Mouse (Mus musculus): ENCODE measurements around the gene Sccpdh. TPM values are rescaled to one million over a fixed set of nuclear protein-coding genes. Genes with fewer than 3 reads are reported as not detected.

Gene Sccpdh
- polyA plus RNA-seq, 2 experiments from 2014 or later, result 5.9 to 7.6 TPM

DNA sequence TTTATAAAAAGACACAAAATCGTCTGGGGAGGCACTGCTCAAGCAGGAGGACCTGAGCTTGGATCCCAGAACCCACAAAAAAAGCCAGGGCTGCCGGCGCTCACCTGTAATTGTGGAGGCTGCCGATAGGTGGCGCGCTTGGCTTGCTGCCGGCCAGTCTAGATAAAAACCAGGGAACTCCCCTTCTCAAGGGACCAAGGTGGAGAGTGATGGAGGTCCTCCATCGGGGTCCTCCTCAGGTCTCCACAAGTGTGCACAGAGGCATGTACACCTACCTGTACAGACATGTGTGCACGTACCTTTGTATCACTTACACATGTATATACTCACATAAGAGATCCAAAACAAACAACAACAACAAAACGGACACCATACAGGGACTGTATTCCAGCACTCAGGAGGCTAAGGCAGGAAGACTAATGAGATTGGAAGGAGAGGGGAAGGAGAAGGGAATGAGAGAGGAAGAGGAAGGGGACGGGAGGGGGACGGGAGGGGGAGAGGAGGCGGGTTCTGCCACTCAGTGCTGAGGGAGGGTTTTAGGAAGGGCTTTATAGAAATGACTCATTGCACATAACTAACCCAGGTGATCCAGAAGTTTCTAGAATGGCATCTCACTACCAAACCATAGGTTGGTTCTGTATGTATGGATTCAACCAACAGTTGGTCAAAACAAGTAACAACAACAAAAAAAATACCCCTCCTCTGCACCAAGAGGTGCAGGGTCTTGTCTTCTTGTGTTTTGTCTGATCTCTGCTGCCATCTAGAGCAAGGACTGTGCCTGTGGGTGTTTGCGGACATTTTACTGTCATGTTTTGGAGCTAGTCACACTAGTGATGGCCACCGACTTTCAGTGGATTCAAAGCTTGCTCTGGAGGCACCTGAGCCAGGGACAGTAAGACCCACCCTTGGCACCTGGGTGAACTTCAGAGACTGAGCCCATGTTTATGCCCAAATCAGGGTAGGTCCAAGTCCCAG is 66.8 kb downstream of the Sccpdh start:
- ATAC-seq, result peak; percentile 36

DNA sequence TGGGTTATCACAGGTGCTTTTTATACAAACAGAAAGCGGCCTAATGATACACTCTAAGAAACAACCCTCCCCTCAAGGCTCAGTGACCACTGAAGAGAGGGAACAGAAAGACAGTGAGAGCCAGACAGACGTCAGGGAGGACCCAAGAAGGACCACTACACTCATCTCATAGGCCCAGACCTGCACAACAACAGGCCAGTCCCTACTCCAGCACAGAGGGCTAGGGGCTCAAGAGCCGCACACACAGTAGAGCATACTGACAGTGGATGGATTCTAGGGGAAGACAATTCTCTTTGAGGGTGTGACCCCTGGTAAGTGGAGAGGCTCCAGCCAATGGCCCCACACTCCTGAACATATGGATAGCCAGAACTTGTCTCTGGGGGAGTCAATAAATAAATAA is 68.5 kb downstream of the Sccpdh start:
- ATAC-seq, result no peak

Other genes with a start within 250 kb of the Sccpdh start
- gene Smyd3, start 150.2 kb upstream of the Sccpdh start, polyA plus RNA-seq (2017; shearing (Covaris generic)), result 10 to 100 TPM; 24.6 to 32.6 TPM
- gene Tfb2m, start 121.9 kb upstream of the Sccpdh start, polyA plus RNA-seq (2017; shearing (Covaris generic)), result 10 to 100 TPM; 20.1 to 27.1 TPM
- 10 to 100 TPM; 12.3 to 12.5 TPM for gene Cnst, start 121.8 kb upstream of the Sccpdh start, polyA plus RNA-seq (2017; shearing (Covaris generic))
- not detected for gene Kif28, start 77.1 kb downstream of the Sccpdh start, polyA plus RNA-seq (2017; shearing (Covaris generic))
- not detected for gene Gm10518, start 135.2 kb downstream of the Sccpdh start, polyA plus RNA-seq (2017; shearing (Covaris generic))
- gene Ahctf1, start 135.5 kb downstream of the Sccpdh start, polyA plus RNA-seq (2017; shearing (Covaris generic)), result 10 to 100 TPM; 23.7 to 26.3 TPM